Mouse (Mus musculus) ES-E14 (cell line): ENCODE data around the gene Trim47. TPM values are rescaled to one million over a fixed set of nuclear protein-coding genes. Genes with fewer than 3 reads are reported as not detected.

Experiments used
- DNase-seq: peaks from one replicate; pipeline ENCODE4 v3.0.0-alpha.2; 2013; ENCODE audit warnings: low read depth, low spot score
- H3K27ac ChIP-seq: 2 replicates; pipeline ENCODE4 v1.5.1; 2012; ENCODE audit warnings: low read depth, mild to moderate bottlenecking, low read length, moderate library complexity, mixed read lengths; ENCODE audit not compliant: poor library complexity, insufficient read depth, severe bottlenecking
- H3K36me3 ChIP-seq: 2 replicates; pipeline ENCODE4 v1.6.1; 2012; ENCODE audit warnings: mild to moderate bottlenecking, low read length, moderate library complexity, mixed read lengths; ENCODE audit not compliant: control insufficient read depth, poor library complexity, insufficient read depth, severe bottlenecking
- H3K4me1 ChIP-seq, 2 experiments: fragments of 150-350 bp in 1 of 2; sonication (generic) in 1 of 2; 2 replicates each; pipeline ENCODE4 v1.6.1; 2012; ENCODE audit warnings: low read length in 2 of 2, mild to moderate bottlenecking in 1 of 2, mixed read lengths in 1 of 2; ENCODE audit not compliant: control insufficient read depth in 2 of 2, insufficient read depth in 2 of 2, poor library complexity in 1 of 2
- H3K4me3 ChIP-seq, 2 experiments: fragments of 150-350 bp in 1 of 2; sonication (generic) in 1 of 2; 2 replicates each; pipeline ENCODE4 v1.5.1; 2012; ENCODE audit warnings: low read length in 2 of 2, low read depth in 1 of 2, mild to moderate bottlenecking in 1 of 2, mixed read lengths in 1 of 2; ENCODE audit not compliant: insufficient read depth in 1 of 2, poor library complexity in 1 of 2, severe bottlenecking in 1 of 2
- H3K9ac ChIP-seq: 2 replicates; pipeline ENCODE4 v1.6.1; 2012; ENCODE audit warnings: low read depth, mild to moderate bottlenecking, low read length, mixed read lengths; ENCODE audit not compliant: poor library complexity, insufficient read depth, severe bottlenecking
- H3K9me3 ChIP-seq: fragments of 150-350 bp; sonication (generic); 2 replicates; pipeline ENCODE4 v1.6.1; 2012; ENCODE audit warnings: low read depth, mild to moderate bottlenecking, low read length; ENCODE audit not compliant: control insufficient read depth, insufficient read depth
- CHD2 ChIP-seq: IDR thresholded peaks from 2 replicates; pipeline ENCODE4 v1.6.1; 2014; ENCODE audit warnings: mild to moderate bottlenecking, low read depth, low read length, inconsistent platforms
- HCFC1 ChIP-seq: IDR thresholded peaks from 2 replicates; pipeline ENCODE4 v1.6.1; 2012; ENCODE audit warnings: low read length, inconsistent platforms, borderline replicate concordance; ENCODE audit not compliant: insufficient read depth
- MAFK ChIP-seq: IDR thresholded peaks from 2 replicates; pipeline ENCODE4 v1.6.1; 2014; ENCODE audit warnings: mild to moderate bottlenecking, low read depth, low read length, inconsistent platforms; ENCODE audit not compliant: insufficient read depth
- ZC3H11A ChIP-seq: IDR thresholded peaks from 2 replicates; pipeline ENCODE4 v1.6.1; 2012; ENCODE audit warnings: low read depth, mild to moderate bottlenecking, inconsistent platforms, low read length, borderline replicate concordance
- ZNF384 ChIP-seq: IDR thresholded peaks from 2 replicates; pipeline ENCODE4 v1.6.1; 2012; ENCODE audit warnings: low read depth, low read length, inconsistent platforms
- in situ Hi-C, 2 experiments: fragments of 600-800 bp; cut with MboI; formaldehyde crosslinking; loops; one replicate each; pipeline ENCODE4 v1.15.1; 2025; ENCODE audit warnings: low sequenced_read_pairs in 2 of 2, inconsistent platforms in 1 of 2; ENCODE audit not compliant: unreplicated experiment in 2 of 2
- total RNA-seq: library from RNA; depleted of rRNA; stranded (reverse); fragments of 300-350 nt; gene quantifications from 2 replicates; pipeline ENCODE4 v1.2.3, GENCODE M21; 2012

Trim47 gene
- total RNA-seq, 1 experiment, result 3.3 TPM

DNA sequence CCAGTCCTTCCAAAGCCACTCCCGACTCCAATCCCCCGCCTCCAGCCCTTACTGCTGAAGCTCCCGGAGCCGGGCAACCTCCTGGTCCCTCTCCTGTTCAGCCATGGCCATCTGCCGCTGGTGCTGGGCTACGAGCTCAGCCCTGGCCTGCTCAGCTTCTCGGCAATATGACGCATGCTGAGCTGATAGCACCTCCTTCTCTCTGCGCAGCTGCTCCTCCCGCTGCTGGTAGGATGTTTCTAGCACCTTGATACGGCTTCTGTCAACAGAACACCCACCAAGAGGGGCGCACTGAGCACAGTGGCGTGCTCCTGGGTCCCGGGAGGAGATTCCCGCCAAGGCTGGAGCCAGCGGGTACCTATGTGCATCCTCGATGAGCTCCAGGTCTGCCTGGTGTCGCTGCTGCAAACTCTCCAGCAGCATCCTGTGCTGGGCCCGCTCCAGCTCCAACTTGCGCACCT, 21.8 kb upstream of the Trim47 start:
- peaks cover 14% of the 10 kb centered on the region for H3K36me3 ChIP-seq
- H3K27ac ChIP-seq, result no peak overlapping the region
- no peak overlapping the region for H3K9ac ChIP-seq
- peaks cover 0 to 17% of the 10 kb centered on the region in 2 experiments; a peak in 1 of 4 replicates for H3K4me1 ChIP-seq
- no peak overlapping the region; a peak in 1 of 4 replicates for H3K4me3 ChIP-seq
- no peaks in the 10 kb centered on the region for H3K9me3 ChIP-seq
- no peak for TF ChIP-seq HCFC1
- no peak for TF ChIP-seq ZC3H11A
- no peak for TF ChIP-seq ZNF384
- no peak for TF ChIP-seq MAFK
- DNase-seq, result no peak
- in situ Hi-C loops, result no loop called here

DNA sequence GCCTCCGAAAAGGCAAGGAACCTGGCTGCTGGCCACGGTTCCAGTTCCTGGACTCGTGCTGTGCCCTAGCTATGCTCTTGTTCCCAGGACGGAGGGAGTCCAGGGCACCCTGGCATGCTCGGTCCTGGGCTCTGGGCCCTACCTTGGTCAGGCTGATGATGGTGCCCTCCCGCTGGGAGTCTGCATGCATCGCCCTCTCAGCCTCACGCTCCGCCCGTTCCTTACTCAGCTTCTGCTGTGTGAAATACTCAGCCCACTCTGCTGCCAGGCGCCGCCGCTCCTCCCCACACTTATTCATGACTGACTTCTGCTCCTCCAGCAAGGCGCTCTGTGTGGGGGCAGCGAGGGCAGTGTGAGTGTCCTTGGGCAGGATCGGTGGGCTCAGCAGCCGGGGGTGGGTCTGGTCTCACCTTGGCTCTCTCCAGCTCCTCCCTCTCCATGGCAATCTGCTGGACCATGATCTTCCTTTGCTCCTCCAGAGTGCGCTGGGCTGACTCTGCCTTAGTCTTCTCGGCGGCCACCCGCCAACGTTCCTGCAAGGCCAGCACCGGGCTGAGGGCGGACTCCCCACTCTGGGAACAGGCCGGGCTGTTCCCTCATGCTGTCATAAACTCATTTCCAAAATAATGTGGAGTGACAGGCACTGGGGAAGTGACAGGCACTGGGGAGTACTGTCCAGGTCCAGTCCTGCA, 19.4 kb upstream of the Trim47 start:
- Histone ChIP-seq H3K4me3 (peak overlapping the region; percentile 5 to 39; a peak in 2 of 4 replicates), H3K9me3 (no peaks in the 10 kb centered on the region), H3K9ac (no peak overlapping the region), H3K4me1 (peaks cover 0 to 30% of the 10 kb centered on the region in 2 experiments; a peak in 2 of 4 replicates), H3K36me3 (peaks cover 7% of the 10 kb centered on the region; the same call in 1 of the 2 replicates), H3K27ac (no peak overlapping the region)
- TF ChIP-seq MAFK, result no peak
- no peak for TF ChIP-seq HCFC1
- no peak for TF ChIP-seq ZC3H11A
- TF ChIP-seq ZNF384, result no peak
- TF ChIP-seq CHD2, result no peak
- in situ Hi-C loops, result no loop called here
- no peak for DNase-seq

DNA sequence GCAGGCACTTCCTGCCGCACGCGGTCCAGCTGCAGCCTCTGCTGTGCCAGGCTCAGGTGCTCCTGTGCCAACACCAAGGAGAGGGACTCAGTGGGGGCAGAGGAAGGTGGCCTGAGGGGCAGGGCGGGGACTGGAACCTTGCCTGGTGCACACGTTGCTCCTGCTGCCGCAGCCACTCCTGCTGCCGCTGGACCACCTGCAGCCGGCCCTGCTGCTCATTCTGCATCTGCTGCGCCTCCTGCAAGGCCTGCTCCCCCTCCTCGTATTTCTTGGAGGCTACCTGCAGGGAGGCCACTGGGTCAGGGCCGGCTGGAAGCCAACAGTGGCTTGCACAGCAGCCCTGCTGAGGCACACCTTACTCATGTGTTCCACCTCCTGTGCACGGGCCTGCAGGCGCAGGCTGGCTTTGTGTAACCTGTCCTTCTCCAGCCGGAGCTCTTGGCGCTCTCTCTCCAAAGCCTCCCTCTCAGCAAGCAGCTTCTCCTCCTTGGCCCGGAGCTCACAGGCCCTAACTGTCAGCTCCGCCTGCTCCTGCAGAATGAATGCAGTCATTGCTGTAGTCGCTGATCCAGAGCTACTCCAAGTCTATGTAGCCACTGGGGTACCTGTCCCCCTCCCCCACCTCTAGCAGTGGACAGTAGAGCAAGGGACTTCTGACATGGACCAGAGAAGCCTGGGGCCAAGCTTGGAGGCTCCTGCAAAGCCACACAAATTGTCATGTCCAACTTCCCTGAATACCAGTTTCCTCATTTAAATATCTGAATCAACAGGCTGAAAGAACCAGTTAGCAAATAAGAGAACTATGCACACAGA, 18.7 kb upstream of the Trim47 start:
- Histone ChIP-seq H3K9me3 (no peaks in the 10 kb centered on the region), H3K27ac (no peak overlapping the region), H3K4me1 (peaks cover 0 to 30% of the 10 kb centered on the region in 2 experiments; a peak in 2 of 4 replicates), H3K4me3 (peak overlapping the region in 1 of 2 experiments; percentile 48; a peak in 2 of 4 replicates), H3K9ac (no peak overlapping the region), H3K36me3 (peaks cover 7% of the 10 kb centered on the region; the same call in 1 of the 2 replicates)
- no peak for DNase-seq
- TF ChIP-seq CHD2 (no peak), ZNF384 (no peak), HCFC1 (no peak)
- in situ Hi-C loops, result no loop called here

DNA sequence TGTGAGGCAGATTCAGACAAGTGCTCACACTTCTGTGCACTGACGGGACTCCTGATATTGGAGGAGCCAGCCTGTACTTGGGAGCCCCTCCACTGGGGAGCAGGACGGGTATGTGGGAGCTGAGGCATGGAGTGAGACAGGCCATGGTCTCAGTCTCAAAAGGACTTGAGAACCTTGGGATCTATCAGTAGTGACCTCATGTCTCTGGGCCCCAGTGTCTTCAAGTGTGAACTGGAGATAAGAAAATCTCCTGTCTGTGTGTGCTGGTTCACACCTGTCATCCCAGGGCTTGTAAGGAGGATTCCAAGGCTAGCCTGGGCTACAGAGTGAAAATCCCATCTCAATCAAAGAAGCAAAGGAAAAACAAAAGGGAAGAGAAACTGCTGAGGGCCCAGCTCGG, 16.5 kb upstream of the Trim47 start:
- TF ChIP-seq ZC3H11A, result no peak
- no peak for TF ChIP-seq HCFC1
- no peak for TF ChIP-seq CHD2
- no peak for TF ChIP-seq ZNF384
- TF ChIP-seq MAFK, result no peak
- Histone ChIP-seq H3K27ac (no peak overlapping the region), H3K36me3 (peaks cover 7% of the 10 kb centered on the region; the same call in 1 of the 2 replicates), H3K4me3 (no peak overlapping the region), H3K9me3 (no peaks in the 10 kb centered on the region), H3K4me1 (peaks cover 1 to 28% of the 10 kb centered on the region in 2 experiments; a peak in 2 of 4 replicates), H3K9ac (no peak overlapping the region)
- in situ Hi-C loops, result no loop called here
- no peak for DNase-seq
